Mouse (Mus musculus) mouse trophoblast stem cell (cell line): Measurements from ENCODE around the gene Pdk3.

ENCODE experiments used
- in situ Hi-C, 2 experiments: fragments of 300-500 bp; cut with MseI, MboI; formaldehyde crosslinking; loops; 2 replicates in 1 of 2; 3 replicates in 1 of 2; pipeline ENCODE4 v1.15.1; 2025

Gene Pdk3

GRCm38 (mm10) chrX:93831561-93832336, at the start of gene Pdk3:
Gene Pdk3 (minus strand): TSS chrX:93832201.
- in situ Hi-C loops = no loop called here

- in situ Hi-C loops = no loop called here
These were observed 45.6 kb upstream of the Pdk3 start for GRCm38 (mm10) chrX:93877634-93878016.

DNA sequence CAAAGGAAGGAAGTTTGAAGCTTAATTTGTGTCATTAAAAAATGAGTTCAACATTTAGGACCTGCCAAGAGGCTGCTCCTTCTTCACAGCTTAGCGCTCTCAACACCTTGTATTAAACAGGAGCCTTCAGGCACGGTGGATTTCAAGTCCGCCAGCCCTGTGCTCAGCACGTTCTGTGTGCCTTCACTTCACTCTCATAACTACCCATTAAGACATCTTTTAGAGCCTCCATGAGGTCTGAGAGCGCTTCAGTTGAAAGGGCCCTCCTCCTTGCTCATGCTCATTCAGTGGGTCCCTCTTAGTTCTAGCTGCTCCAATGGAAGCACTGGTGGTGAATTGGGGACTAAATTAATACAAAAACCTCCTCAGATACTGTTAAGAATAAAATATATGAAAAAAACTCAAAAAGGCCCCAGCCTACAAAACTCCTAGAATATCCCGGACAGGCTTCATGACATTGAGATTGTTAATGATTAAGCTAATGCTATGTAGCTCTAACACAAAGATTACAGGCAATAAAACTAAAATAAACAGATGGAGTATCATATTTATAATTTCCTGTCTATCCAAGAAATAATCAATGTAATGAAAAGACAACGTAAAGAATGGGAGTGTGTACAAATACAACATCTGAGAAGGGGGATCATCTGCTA, 45.1 kb upstream of the Pdk3 start:
- in situ Hi-C loops = no loop called here

DNA sequence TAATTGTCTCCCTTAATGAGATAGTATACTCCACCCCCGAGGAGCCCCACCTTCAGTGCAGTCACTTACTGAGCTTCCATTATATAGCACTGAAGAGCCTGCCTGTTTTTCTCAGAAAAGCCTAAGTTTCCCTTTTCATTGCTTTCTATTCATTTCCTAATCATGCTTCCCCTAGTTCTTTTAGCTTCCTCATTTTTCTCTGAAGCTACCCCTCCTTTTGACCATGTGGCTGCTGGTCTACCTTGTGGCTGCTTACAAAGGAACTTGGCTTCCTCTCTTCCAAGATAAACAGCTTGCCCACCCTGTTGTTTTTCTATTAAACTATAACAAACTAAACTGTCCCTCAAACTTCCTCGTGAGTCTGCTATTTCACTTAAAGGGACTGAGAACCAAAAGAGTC, 31.4 kb upstream of the Pdk3 start:
- in situ Hi-C loops = no loop called here

GRCm38 (mm10) chrX:93862525-93863086, 30.6 kb upstream of the Pdk3 start:
- in situ Hi-C loops = no loop called here

DNA sequence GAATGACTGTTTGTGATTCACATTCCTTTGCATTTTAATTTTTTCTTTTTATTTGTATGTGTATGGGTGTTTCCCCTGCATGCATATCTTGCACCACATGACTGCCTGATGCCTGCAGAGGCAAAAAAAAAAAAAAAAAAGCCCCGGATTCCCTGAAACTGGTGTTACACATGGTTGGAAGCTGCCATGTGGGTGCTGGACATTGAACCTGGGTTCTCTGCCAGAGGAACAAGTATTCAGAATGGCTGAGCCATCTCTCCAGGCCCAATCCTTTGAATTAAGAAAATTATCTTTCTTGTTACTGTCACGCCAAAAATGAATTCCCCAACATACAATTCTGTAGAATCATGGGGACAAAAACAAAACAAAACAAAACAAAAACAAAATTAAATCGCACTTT, 25.8 kb upstream of the Pdk3 start:
- in situ Hi-C loops = no loop called here

DNA sequence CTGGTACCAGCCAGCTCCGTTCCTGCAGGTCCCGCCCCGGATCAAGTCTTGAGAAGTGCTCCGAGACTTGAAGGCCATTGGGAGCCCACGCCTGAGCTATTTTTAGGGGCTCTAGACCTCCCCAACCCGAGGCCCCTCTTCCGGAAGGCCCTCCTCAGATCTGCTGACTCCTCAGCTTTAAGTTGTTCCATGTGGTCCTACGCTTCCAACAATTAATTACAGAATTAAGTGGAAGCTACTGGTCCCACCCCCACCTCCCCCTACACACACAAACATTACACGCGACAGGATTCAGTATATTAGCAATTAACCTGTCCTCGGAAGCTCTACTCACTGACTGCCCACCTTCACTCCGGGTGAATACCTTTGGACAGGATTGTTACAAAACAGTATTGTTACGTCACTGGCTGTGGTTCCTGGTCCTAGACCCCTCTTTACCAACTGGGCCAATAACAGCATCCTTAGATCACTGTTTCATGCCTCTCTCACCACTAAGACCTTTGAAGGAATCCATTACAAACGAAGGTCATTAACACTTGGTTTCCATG, 410 bp upstream of the Pdk3 start:
- in situ Hi-C loops = no loop called here

- in situ Hi-C loops = no loop called here
These were observed 6.2 kb downstream of the Pdk3 start for GRCm38 (mm10) chrX:93825787-93826186.

GRCm38 (mm10) chrX:93808040-93808439, 24.0 kb downstream of the Pdk3 start:
- in situ Hi-C loops = no loop called here

GRCm38 (mm10) chrX:93793168-93793567, 38.8 kb downstream of the Pdk3 start:
- in situ Hi-C loops = no loop called here

DNA sequence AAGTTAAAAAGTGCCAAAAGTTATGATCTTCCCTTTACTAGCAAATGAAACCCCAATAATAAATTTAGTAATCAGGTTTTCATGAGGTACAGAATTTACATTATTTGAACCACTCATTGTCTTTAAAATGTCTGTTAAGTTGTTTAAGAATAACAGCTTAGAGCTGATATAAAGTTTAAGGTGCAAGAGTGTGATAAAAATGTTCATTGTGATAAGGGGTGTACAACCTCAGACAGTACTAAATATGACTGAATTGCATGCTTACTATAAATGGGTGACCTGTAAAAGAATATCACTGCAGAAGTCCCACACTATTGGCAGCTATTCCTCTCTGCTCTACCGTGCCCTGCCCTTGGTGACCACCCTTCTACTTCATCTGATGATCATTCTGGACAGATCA, 42.4 kb downstream of the Pdk3 start:
- in situ Hi-C loops = no loop called here

GRCm38 (mm10) chrX:93760770-93761169, 71.2 kb downstream of the Pdk3 start:
- in situ Hi-C loops = no loop called here

- in situ Hi-C loops = no loop called here
These were observed 75.0 kb downstream of the Pdk3 start for GRCm38 (mm10) chrX:93756867-93757455.

GRCm38 (mm10) chrX:93755210-93755842, 76.7 kb downstream of the Pdk3 start:
- in situ Hi-C loops = no loop called here

GRCm38 (mm10) chrX:93750566-93750965, 81.4 kb downstream of the Pdk3 start:
- in situ Hi-C loops = no loop called here

GRCm38 (mm10) chrX:93749165-93749564, 82.8 kb downstream of the Pdk3 start:
- in situ Hi-C loops = no loop called here

DNA sequence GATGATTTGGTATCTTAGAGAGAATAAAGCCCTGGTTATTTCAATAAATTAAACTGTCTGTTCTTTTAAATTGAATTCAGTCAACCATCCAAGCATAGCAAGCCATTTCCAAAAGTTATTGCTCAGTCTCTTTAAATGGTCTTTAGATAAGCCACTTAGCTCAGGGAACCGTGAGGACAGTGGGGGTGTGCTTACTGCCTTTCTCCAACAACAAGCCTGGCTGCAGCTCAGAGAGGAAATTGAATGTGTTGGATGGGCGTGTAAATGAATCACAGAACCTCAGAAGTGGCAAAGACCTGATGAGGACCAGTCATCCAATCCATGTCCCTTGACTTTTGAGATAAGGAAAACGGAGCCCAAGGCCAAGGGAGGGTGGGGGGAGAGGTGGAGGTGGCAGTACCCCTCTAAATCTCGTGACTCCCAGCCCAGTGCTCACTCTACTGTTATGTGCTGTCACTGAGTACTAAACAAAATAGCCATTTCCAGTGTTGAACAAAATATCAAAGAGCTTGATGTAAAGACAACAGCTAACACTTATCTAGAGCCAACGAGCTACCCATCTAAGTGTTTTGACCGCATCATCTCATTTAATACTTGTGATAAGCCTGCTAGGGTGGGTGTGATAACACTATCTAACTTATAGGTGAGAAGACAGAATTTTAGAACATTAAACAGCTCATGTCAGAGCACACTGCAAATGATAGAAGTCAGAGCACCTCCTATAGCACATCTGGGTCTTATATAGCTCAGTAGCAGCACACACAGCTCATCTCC, 98.8 kb downstream of the Pdk3 start:
- in situ Hi-C loops = no loop called here

DNA sequence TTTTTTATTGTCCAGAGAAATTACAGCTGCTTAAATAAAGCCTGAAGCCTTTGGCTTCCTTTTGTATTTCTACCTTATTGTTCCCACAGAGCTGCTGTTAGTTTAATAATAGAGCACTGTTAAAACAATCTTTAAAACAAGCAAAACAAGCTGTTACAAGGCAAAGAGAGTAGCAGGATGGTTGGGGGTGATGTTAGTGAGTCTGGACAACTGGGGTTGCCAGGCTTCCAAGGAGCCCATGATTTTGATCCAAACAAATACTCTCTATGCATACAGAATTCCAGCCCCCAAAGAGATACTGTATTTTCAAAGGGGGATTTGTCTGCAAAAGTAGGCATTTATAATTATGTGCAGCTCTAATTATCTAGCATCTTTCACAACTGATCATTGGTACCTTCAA, 99.6 kb downstream of the Pdk3 start:
- in situ Hi-C loops = no loop called here

DNA sequence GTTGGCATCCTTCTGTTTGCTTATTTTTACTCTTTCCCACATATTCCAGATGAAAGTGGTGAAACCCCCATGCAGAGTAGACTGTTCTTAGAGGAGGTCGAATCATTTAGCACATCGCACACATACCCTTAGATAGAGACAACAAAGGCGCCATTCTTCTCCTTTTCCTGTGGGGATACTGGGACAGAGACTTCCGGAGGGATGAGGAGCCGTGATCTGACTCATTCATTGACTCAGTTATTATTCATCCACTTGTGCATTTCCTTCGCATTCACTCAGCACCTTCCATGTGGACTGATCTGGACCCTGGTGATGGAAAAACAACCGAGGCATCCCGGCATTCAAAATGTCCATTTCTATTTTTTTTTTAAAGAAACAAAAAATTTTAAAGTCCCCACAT, 101.1 kb downstream of the Pdk3 start:
- in situ Hi-C loops = no loop called here

- in situ Hi-C loops = no loop called here
These were observed 102.5 kb downstream of the Pdk3 start for GRCm38 (mm10) chrX:93729529-93729928.
